Mouse (Mus musculus) layer of hippocampus, postnatal 36 days (tissue): Measurements from ENCODE around the gene Lpcat2. TPM values are rescaled to one million over a fixed set of nuclear protein-coding genes. Genes with fewer than 3 reads are reported as not detected.

Experiments
- DNase-seq, 2 experiments: peaks; one replicate each; pipeline ENCODE4 v3.0.0; 2022
- total RNA-seq, 2 experiments: library from RNA; stranded (reverse); gene quantifications; 2 replicates each; pipeline ENCODE4 v1.2.3; 2021

Lpcat2 gene
- 1 to 10 TPM; 8.8 to 9.5 TPM for total RNA-seq

DNA sequence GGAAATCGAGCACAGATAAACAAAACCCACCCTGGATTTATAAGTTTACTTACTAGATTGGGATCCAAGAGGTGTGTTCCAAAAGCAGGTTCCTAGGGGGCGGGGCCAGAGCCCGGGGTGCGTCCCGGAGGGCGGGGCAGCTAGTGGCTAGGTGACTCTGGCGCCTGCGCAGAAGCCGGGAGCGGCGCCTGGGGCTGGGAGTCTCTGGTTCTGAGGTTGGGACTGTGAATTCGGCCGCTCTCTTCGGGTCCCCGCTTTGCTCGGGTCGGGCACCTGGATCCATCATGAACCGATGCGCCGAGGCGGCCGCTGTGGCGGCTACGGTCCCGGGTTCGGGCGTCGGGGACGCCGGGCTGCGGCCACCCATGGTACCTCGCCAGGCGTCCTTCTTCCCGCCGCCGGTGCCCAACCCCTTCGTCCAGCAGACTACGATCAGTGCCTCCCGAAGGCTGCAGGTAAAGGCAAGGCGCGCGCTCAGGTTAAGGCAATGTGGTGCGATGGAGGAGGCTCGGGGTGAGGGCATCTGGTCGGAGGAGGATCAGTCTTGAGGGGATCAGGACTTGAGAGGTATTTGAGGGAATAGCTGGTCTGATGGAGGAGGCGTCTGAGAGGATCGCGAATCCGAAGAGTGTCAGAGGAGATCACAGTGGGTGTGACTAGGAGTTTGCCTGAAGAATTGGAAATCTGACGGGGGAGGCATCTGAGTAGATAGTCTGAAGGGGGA lies at the start of gene Lpcat2:
TSS of gene Lpcat2 (plus strand) at position 169 of the 724 bp plus-strand sequence.
- DNase-seq: peak; percentile 80

DNA sequence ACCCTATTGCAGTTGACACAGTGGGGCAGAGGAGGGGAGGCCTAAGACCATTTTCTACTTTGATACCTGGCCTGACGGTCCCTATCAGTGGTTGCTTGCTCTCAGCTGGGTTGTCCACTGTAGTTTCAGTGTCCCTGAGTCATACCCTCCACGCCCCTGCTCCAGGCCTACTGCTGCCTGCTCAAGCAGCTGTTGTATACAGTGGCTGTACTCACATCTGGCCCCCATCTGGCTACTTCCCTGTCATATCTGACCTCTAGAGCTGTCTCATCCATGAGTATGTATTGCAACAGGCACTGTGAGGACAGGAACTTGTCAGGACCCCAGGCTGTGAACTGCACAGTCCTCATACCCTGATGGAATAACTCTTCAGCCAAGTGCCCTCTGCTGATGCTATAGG lies 42.4 kb upstream of the Lpcat2 start:
- DNase-seq: no peak

DNA sequence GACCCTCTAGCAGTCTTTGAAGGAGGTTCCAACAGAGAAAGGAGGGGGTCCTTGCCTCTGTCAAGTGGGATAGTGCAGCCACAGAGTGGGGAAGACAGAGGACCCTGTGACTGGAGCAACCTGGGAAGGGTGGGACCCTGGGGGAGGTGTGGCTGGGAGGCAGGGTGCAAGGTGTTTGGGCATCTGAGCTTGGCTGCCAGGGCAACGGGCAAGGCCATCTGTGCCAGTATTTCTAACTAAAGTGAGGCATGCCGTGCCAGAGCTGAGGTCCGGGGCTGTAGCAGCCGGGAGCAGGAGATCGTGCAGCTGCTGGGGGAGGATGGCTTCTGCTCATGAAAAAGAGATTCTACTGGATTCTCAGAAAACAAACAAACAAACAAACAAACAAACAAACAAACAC lies 39.5 kb upstream of the Lpcat2 start:
- no peak for DNase-seq

DNA sequence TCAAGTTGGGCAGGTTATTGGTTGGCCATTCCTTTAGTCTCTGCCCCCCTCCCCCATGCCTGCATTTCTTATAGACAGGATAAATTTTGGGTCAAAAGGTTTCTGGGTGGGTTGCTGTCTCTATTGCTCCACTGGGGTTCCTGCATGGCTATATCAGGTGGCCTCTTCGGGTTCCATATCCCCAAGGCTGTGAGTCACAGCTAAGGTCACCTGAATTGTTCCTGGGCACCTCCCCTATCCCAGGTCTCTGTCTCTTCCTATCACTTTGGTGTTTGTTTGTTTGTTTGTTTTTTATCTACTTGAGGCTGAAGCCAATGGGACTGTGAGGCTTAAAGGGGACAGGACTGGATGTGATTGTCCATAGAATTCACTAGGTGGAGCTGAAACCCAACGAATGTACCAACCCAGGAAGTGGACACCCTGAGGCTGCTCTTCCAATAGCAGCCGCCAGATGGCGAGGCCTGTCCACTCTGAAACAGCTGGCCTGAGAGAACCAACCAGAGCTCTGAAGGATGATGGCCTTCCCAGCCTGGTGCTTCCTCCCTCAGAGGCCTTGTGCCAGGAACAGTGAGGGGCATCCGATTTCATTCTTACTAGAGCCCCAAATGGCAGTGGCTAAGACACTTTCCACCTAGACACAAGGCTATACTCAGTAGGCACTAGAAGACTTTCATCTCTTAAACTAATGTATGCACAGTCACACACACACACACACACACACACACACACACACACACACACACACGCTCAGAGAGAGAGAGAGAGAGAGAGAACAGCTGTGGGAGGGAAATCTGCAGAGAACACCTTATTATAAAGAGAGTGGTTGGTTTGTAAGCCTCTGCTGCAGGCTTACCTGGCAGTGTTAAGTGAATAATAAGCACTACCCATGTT lies 37.0 kb upstream of the Lpcat2 start:
- DNase-seq: peak; percentile 88 to 89

DNA sequence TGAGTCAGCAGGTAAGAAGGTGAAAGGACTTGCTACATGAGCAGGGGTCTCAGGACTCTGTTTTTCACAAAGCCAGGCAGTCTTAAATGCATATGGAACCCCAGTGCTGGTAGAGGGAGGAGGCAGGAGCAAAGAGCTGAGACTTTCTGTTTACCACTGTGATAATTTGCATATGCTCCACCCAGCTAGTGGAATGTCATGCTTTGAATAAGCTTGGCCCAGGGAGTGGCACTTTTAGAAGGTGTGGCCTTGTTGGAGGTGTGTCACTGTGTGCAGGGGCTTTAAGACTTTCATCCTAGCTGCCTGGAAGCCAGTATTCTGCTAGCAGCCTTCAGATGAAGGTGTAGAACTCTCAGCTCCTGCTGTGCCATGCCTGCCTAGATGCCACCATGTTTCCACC lies 34.0 kb upstream of the Lpcat2 start:
- no peak for DNase-seq

DNA sequence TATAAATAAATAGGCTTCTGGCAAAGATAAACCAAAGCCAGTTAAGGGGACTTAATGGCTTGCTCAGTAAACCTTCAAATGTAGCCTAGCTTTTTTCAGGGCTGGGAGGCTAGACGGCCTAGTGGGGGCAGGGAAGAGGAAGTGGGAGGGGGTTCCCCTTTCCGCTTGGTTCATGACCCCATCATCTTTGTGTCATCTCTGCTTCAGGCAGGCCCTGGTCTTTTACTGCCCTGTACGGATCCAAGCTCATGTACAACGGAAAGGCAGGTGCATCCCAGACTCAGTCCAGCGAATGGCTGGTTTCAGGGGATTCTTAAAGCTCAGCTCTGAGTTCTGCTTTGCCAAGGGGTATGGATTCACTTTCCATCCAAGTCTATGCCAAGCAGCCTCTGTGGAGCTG lies 32.8 kb upstream of the Lpcat2 start:
- no peak for DNase-seq

DNA sequence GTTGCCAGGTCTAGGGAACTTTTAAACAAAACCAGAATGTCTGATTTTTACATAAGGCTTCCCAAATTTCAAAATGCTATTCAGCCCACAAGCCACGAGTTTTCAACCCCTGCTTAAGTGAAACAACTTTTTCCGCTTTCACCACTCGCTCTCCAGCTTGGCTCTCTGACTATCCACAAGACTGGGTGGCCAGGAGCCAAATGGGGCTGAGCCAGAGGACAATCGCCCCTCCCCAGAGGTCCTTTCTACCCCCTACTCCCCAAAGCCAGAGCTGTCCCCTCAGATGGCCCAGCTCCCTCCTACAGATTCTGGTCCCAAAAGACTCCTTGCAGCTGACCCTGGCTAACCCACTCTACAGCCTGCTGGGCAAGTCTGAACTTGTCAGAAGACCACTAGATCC lies 29.1 kb upstream of the Lpcat2 start:
- no peak for DNase-seq

DNA sequence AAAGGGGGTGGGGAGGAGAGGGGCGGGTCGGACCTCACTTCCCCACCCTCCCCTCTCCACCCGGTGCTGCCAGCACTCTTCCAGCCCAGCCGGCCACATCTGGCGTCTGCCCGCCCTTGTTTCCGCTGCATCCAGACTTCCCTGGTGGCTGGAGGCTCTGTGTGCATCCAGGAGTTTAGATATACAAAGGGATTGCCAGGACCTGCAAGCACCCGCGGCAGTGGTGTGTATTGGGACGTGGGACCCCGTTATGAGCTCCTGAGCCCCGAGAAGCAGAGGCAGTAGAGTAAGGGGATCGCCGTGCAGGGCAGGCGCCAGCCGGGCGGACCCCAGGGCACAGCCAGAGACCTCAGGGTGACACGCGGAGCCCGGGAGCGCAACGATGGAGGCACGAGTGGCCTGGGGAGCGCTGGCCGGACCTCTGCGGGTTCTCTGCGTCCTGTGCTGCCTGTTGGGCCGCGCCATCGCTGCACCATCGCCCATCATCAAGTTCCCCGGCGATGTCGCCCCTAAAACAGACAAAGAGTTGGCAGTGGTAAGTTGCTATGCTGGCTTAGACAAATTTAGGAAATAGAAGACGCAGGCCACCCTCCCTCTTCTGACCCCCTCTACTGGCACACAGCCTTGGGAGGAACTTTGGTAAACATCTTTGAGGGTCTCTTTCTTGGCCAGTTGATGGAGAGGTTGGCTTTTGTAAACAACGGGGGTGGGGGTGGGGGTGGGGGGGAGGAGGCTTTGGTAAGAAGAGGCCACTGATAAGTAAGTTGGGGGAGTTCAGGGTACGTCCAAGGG lies 27.7 kb upstream of the Lpcat2 start, which contains the start of gene Mmp2:
TSS of gene Mmp2 (plus strand) at position 49 of the 792 bp plus-strand sequence.
- DNase-seq: no peak

DNA sequence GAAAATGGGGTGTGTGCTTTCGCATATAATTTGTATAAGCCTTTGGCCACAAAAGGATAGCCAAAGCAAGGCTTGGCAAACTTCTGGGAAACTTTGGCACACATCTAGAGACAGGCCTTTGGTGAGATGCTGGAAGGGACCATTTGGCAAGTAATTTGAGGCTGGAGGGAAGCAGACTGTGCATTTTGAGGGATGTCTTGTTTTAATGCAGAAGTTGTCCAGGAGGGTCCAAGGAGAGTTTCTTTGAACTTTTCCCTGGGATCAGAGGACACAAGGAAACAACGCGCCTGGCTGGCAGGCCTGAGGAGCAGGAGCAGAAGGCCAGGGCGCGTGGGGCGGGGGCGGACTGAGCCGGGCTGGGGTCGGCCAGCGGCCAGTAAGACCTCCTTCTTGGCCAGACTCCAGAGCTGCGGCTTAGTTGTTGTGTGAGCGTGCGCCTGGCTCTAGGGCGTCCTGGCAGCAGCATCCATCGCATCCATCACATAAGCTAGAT lies 26.8 kb upstream of the Lpcat2 start:
- DNase-seq: peak; percentile 32

DNA sequence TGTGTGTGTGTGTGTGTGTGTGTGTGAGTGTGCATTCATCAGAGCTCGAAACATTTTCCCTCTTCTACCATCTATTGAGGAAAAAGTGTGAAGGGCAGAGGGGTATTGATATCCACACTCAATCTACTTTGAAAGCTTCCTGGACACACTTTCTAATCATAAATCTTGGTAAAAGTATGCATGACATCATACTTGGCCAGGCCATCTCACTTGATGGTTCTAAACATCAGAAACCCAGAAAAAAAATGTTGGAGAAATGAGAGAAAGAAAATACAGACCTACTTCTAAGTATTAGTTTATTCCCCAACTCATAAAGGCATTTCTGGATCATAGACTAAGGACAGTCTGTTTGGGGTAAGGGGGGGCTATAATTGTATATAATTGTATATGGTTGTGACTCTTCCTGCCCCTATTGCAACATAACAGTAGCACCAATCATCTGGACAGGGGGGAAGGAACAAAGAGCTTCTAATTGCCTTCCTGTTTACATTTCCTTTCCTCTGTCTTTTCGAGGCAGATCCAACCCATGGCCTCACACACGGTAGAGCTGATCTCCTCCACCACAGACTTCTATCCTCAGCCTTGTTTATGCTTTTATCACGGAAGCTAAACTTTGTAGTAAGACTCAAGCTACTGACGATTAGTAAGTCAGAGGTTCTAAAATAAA lies 20.9 kb upstream of the Lpcat2 start:
- DNase-seq: no peak

DNA sequence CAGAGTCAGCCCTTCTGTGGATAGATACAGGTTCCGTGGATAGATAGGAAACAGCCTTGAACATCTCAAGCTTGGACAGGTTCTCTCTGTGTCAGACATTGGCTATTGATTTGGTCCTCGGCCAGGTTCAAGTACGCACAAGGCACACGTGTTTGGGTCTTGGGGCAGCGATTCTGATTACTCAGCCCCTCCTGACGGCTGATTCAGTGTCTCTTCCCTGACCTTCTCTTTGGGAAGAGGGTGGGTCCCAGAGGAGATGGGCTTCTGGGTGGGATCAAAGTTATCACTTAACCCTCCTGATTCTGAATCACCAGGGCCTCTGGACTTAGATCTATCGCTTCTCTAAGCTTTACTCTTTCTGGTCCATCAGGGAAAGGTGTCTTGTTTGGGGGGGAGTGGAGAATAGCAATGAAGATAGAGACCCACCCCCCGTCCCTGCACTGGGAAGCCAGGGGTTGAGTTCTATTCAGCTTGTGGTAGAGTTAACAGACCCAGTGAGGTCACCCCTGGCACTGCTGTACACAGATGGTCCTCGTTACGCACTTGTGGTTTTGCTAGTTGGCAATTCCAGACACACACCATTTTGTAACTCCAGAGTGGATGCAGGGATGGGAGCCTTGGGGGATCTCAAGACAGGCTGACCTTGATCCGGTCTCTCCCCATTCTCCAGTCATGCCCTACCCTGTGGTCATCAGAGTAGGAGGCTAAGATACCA lies 20.2 kb upstream of the Lpcat2 start:
- no peak for DNase-seq

DNA sequence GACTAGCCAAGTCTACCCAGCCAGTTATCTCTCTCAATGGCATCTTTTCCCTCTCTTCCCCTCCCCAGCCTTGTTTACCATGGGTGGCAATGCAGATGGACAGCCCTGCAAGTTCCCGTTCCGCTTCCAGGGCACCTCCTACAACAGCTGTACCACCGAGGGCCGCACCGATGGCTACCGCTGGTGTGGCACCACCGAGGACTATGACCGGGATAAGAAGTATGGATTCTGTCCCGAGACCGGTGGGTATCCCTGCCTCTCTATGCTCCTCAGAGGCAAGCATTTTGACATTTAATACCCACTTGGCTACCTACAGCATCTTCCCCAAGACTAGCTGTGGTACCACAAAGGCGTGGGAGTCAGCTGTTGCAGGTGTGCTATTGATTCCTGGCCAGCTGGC lies 19.2 kb upstream of the Lpcat2 start:
- DNase-seq: no peak

DNA sequence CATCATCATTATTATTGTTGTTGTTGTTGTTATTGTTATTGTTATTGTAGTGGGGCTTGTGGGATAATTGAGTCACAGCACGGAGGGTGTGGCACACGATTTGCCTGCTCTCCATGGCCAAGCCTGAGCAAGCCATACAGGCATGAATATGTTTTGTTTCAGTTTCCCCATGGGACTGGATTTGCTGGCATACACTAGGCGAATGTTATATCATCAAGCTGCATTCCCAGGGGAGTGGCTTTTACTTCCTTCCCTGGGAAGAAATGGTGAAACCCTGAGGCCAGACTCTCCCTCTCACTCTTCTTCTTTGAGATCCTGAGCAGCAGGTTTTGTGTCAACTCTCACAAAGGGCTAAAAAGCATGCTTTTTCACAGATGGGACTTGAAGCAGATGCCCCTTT lies 16.5 kb upstream of the Lpcat2 start:
- DNase-seq: no peak

DNA sequence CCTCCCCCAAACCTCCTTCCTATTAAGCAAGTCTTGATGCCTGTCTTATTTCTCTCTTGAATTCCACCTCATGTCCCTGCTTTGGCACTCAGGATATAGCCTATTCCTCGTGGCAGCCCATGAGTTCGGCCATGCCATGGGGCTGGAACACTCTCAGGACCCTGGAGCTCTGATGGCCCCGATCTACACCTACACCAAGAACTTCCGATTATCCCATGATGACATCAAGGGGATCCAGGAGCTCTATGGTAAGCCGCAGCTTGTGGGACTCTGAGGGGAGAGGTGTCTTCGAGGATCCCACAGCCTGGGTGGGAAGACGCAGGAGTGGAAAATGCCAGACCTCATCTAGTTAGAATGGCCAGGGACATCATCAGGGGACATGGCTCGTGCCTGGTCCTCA lies 16.0 kb upstream of the Lpcat2 start:
- no peak for DNase-seq

DNA sequence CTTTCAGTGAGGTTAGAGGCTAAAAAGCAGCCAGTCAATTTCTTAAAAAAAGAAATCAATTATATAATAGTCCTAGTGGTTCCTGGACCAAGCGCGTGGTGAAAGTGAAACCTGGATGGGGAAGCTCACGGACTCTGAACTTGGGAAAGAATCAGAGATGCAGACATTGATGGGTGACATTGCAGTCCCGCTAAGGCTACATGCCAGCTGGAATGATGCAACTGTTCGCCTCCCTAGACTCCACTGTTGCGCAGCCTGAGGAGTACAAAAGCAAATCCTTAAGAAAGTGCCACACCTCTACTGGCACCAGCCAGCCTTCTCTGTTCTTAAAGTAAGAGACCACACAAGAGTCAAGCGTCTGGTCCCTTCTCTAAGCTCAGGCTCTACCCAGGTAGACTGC lies 15.3 kb upstream of the Lpcat2 start:
- DNase-seq: no peak

DNA sequence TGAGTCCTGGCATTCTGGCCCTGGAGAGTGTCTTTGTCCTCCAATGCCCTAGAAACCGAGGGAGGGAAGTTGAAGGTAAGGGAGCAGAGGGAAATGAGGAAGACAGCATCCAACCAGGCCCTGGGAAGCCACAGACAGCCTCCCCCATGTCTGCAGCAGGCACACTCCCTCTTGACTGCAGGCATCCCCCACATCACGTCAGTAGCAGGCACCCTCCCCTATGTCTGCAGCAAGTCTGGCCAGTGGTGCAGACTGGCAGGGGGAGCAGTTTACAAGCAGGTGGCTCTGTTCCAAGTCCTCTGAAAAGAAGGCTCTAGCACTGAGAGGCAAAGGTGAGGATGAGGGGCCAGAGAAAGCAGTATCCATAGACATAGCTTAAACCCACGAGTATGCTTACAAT lies 8.5 kb upstream of the Lpcat2 start:
- no peak for DNase-seq

DNA sequence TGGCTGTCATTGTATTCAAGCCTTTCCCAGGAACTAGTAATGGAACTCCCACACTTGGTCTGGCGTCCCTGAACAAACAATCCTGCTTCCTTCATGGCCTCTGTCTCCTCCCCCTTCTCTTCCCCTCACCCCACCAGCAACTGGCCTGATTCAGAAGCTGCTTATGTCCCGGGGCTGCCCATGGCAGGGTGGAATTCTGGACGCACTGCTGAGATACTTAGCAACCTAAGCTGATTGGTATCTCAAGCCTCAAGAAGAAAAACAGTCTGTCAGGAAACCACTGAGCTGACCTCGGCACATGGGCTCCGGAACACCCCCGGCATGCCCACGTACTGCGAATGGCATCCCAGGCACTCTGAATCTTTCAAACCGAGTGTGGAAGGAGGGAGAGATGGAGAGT lies 7.8 kb upstream of the Lpcat2 start:
- DNase-seq: no peak

DNA sequence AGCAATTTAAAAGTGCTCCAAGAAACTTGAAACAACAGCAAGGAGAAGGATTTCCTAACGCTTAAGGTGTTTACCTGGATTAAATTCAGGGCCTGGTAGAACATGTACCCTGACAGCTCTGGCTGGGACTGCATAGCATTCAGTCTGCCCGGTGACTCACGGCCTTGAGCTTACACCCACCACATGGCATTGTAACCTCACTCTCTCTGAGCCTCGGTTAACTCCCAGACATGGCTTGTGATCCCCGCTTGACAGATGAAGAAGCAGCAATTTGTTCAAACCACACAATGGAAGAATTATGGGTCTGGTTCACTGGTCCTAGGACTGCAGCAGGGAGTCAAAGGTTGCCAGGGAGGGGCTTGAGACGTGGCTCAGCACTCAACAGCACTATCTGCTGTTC lies 5.9 kb upstream of the Lpcat2 start:
- DNase-seq: no peak

DNA sequence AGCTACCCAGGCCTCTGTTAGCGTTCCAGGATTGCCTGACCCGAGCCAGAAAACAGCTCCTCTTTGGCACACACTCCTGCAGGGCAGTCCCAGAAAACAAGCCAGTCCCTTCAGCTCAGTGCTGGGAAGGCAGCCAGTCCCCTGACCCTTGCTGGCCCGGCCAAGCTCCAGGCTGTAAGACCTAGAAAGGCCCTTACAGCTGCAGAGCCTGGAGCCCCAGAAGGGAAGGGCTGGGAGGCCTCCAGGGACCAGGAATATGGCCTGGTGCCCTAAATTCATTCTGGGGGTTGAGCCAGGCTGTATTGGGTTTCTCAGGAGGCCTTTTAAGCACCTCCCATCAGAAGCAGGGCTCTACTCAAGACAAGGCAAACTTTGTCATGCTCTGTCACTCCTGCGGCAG lies 4.9 kb upstream of the Lpcat2 start:
- DNase-seq: peak; percentile 81 to 88

DNA sequence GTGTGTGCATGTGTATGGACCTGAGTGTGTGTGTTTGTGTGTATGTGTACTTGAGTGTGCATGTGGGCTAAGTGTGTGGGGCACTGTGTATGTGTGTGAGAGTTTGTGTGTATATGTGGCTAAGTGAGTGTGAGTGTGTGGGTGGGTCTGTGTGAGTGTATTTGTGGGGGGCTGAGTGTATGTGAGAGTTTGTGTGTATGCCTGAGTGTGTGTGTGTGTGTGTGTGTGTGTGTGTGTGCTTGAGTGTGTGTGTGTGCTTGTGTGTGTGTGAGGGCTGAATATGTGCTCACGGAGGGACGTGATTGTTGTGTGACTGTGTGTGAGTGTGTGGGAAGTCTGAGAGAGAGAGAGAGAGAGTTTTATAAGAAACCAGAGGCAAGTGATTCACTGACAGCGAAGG lies 3.8 kb upstream of the Lpcat2 start:
- DNase-seq: no peak

DNA sequence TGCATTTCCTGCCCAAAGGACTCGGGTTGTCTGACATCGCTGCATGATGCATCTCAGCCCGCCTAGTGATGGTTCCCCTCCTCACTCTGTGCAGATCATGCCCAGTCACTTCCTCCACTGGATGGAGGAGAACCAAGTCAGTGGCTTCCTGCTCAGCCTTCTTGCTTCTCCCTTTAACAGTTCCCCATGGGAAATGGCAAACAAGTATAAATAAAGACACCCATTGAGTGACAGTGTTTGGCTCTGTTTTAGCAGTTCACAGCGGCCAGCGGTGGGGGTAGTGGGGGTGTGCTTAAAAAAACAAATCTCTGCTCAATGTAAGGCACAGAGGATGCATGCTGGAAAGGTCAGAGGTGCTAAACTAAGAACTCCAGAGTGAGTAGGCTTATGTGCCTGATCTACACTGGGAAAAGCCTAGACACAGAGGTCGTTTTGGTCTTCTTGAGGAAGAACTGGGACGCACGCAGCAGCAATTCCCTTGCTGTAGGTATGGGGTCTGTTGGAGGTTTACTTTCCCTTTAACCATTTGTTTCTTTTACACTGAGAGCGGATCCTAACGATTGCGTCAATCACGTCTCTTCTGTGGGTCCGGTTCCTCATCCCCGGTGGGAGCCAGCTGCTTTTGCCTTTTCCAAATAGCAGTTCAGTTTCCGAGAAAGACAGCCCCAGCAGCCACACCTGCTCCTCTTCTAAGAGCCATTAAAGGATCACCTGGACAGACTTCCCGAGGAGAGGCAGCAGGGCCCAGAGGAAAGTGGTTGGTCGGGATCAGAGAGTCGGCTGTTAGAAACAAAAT lies 1.8 kb upstream of the Lpcat2 start:
- DNase-seq: no peak
